In the genomic region with DNA sequence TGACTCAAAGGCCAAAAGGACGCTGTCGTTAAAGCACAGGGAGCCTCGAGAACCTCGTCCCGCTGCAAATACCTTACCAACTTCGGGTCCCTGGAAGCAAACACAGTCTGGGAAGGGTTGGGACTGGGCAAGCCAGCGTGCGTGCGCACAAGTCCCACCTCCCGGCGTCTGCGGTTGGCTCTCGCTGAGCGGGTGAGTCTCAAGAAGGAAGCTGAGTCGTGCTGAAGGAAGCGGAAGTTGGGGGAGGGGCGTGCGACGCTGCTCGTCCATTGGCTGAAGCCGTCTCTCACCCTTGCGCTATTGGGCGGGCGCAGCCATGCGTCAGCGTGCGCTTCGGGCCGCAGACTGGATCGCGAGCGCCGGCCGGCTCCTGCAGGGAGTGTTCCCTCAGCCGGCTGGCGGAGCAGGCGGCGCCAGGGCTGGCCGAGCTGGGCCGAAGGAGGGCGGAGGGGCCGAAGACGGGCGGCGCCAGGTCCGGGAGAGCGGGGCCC, we compare ENCODE assay signal across 8 mouse cellular contexts. TPM values are rescaled to one million over a fixed set of nuclear protein-coding genes. Genes with fewer than 3 reads are reported as not detected.
DNase-seq lines count a peak whose midpoint lies in the region; ATAC-seq and TF ChIP-seq lines count a peak whose summit lies in the region.

A gene (plus strand): TSS at position 366 of the 491 bp plus-strand sequence.

- H3K27ac ChIP-seq in embryonic facial prominence, embryonic 13.5 days, result peak within 1 kb of the TSS; percentile 91
- H3K27ac ChIP-seq in kidney, adult 2 months (ENCODE audit: insufficient read depth, low read depth, low read length), result peak within 1 kb of the TSS; percentile 85
- peak within 1 kb of the TSS; percentile 90 for H3K27ac ChIP-seq in limb, embryonic 12.5 days
- peak within 1 kb of the TSS; percentile 93 for H3K27ac ChIP-seq in midbrain, embryonic 15.5 days
- peak within 1 kb of the TSS; percentile 68 for H3K27ac ChIP-seq in spleen, adult 2 months (ENCODE audit: insufficient read depth, low read length)

- no peaks in the 10 kb centered on the region for H3K36me3 ChIP-seq in embryonic facial prominence, embryonic 13.5 days
- H3K36me3 ChIP-seq in kidney, adult 2 months (ENCODE audit: control insufficient read depth, insufficient read depth, low read length), result no peaks in the 10 kb centered on the region
- peaks cover 4% of the 10 kb centered on the region; the same call in 1 of the 2 replicates for H3K36me3 ChIP-seq in limb, embryonic 12.5 days
- no peaks in the 10 kb centered on the region for H3K36me3 ChIP-seq in midbrain, embryonic 15.5 days (replicated peaks)
- peaks cover 1% of the 10 kb centered on the region for H3K36me3 ChIP-seq in spleen, adult 2 months (ENCODE audit: control insufficient read depth, insufficient read depth, low read length)

- peak within 1 kb of the TSS; percentile 78 for H3K4me2 ChIP-seq in embryonic facial prominence, embryonic 13.5 days
- peak within 1 kb of the TSS; percentile 77 for H3K4me2 ChIP-seq in limb, embryonic 12.5 days
- peak within 1 kb of the TSS; percentile 83 for H3K4me2 ChIP-seq in midbrain, embryonic 15.5 days

- H3K27me3 ChIP-seq in embryonic facial prominence, embryonic 13.5 days, result no peaks in the 10 kb centered on the region
- H3K27me3 ChIP-seq in kidney, adult 2 months (replicated peaks; ENCODE audit: control insufficient read depth, insufficient read depth, low read length), result no peaks in the 10 kb centered on the region
- no peaks in the 10 kb centered on the region for H3K27me3 ChIP-seq in limb, embryonic 12.5 days
- no peaks in the 10 kb centered on the region for H3K27me3 ChIP-seq in midbrain, embryonic 15.5 days (replicated peaks)
- H3K27me3 ChIP-seq in spleen, adult 2 months (ENCODE audit: control insufficient read depth, insufficient read depth, low read length), result no peaks in the 10 kb centered on the region

- DNase-seq in 3134 (ENCODE audit: extremely low read depth, insufficient read length, low spot score), result peak; percentile 99
- DNase-seq in adrenal gland, postnatal 36 days, result peak; percentile 99 to 100
- DNase-seq in heart, adult 18-20 months, result peak; percentile 99 to 100
- DNase-seq in kidney, adult 2 months, result peak; percentile 100
- DNase-seq in spleen, adult 2 months (ENCODE audit: low read depth in 1 of 2, low spot score in 2 of 2), result peak; percentile 95 to 96

- H3K4me1 ChIP-seq in embryonic facial prominence, embryonic 13.5 days, result peaks cover 13% of the 10 kb centered on the region
- peaks cover 15% of the 10 kb centered on the region; the same call in 1 of the 2 replicates for H3K4me1 ChIP-seq in kidney, adult 2 months (ENCODE audit: control insufficient read depth, insufficient read depth, low read length)
- H3K4me1 ChIP-seq in limb, embryonic 12.5 days (replicated peaks), result peaks cover 9% of the 10 kb centered on the region
- H3K4me1 ChIP-seq in midbrain, embryonic 15.5 days, result peaks cover 26% of the 10 kb centered on the region
- no peaks in the 10 kb centered on the region; the same call in 1 of the 2 replicates for H3K4me1 ChIP-seq in spleen, adult 2 months (ENCODE audit: control insufficient read depth, insufficient read depth, insufficient read length)

- peak; percentile 85 for TF ChIP-seq POLR2A in kidney, adult 2 months (IDR thresholded peaks at IDR 0.05; ENCODE audit: low read depth, low read length)
- peak; percentile 84 for TF ChIP-seq POLR2A in spleen, adult 2 months (IDR thresholded peaks at IDR 0.05; ENCODE audit: low read depth, low read length)

- H3K9ac ChIP-seq in embryonic facial prominence, embryonic 13.5 days, result peak within 1 kb of the TSS; percentile 91
- H3K9ac ChIP-seq in limb, embryonic 12.5 days (replicated peaks), result peak within 1 kb of the TSS; percentile 71
- H3K9ac ChIP-seq in midbrain, embryonic 15.5 days, result peak within 1 kb of the TSS; percentile 87

- peak within 1 kb of the TSS; percentile 86 for H3K4me3 ChIP-seq in embryonic facial prominence, embryonic 13.5 days
- peak within 1 kb of the TSS; percentile 70 for H3K4me3 ChIP-seq in kidney, adult 2 months (ENCODE audit: insufficient read depth, low read depth, low read length)
- peak within 1 kb of the TSS; percentile 75 for H3K4me3 ChIP-seq in limb, embryonic 12.5 days (replicated peaks)
- peak within 1 kb of the TSS; percentile 92 for H3K4me3 ChIP-seq in midbrain, embryonic 15.5 days
- peak within 1 kb of the TSS; percentile 66 for H3K4me3 ChIP-seq in spleen, adult 2 months (ENCODE audit: extremely low read depth, insufficient read depth, insufficient read length)

- peak; percentile 100 for ATAC-seq in embryonic facial prominence, embryonic 13.5 days (ENCODE audit: insufficient number of reproducible peaks, insufficient read depth, low FRiP score, low TSS enrichment, low read depth)
- ATAC-seq in limb, embryonic 12.5 days (ENCODE audit: insufficient number of reproducible peaks, insufficient read depth, low FRiP score, low TSS enrichment, low read depth), result peak; percentile 99
- peak; percentile 100 for ATAC-seq in midbrain, embryonic 15.5 days (replicated peaks)

- no peak for TF ChIP-seq CTCF in kidney, adult 2 months (conservative IDR thresholded peaks at IDR 0.05; ENCODE audit: insufficient read depth, insufficient read length, low read depth, low read length)
- no peak for TF ChIP-seq CTCF in spleen, adult 2 months (IDR thresholded peaks at IDR 0.05; ENCODE audit: extremely low read depth, insufficient read depth, insufficient read length, insufficient replicate concordance)

- under 1% methylated on average over 47 of the region's 47 CpGs for WGBS in embryonic facial prominence, embryonic 13.5 days
- WGBS in kidney, adult 2 months, result under 1% methylated on average over 47 of the region's 47 CpGs
- under 1% methylated on average over 47 of the region's 47 CpGs for WGBS in limb, embryonic 12.5 days
- WGBS in midbrain, embryonic 15.5 days, result under 1% methylated on average over 47 of the region's 47 CpGs
- under 1% methylated on average over 47 of the region's 47 CpGs for WGBS in spleen, adult 2 months

- no peaks in the 10 kb centered on the region for H3K9me3 ChIP-seq in embryonic facial prominence, embryonic 13.5 days
- no peaks in the 10 kb centered on the region for H3K9me3 ChIP-seq in limb, embryonic 12.5 days
- H3K9me3 ChIP-seq in midbrain, embryonic 15.5 days, result no peaks in the 10 kb centered on the region

RNA-seq across cellular contexts. Expression of the gene that starts here (rescaled TPM):
- total RNA-seq in adrenal gland, postnatal 36 days (2021), result 10 to 100 TPM; 64.1 to 82.4 TPM
- 32.3 and 32.5 TPM in 2 replicates for polyA plus RNA-seq in embryonic facial prominence, embryonic 13.5 days (2015; fragmentation: Nextera tagmentation; extraction: Ambion mirVana)
- total RNA-seq in heart, adult 18-20 months (2021), result 10 to 100 TPM; 37.6 to 38.2 TPM
- polyA plus RNA-seq in kidney, adult 2 months (2012; rRNA removed), result 16.1 and 19.0 TPM in 2 replicates
- 25.8 and 25.9 TPM in 2 replicates for polyA plus RNA-seq in limb, embryonic 12.5 days (2016; fragmentation: Nextera tagmentation; extraction: Ambion mirVana)
- 53.2 and 56.3 TPM in 2 replicates for polyA plus RNA-seq in midbrain, embryonic 15.5 days (2015; fragmentation: Nextera tagmentation; extraction: Ambion mirVana)
- polyA plus RNA-seq in spleen, adult 2 months (2012; rRNA removed), result 18.7 and 19.4 TPM in 2 replicates

Comparison
In these comparisons a context has a peak if more than half of its experiments do, and no peak if none do; other contexts are left out.
1. Peak in every context shown above with its lines: DNase-seq, ATAC-seq, H3K4me3 ChIP-seq and H3K27ac ChIP-seq.